Mouse (Mus musculus): ENCODE data around the gene Tubb2a.

Tubb2a gene

GRCm38 (mm10) chr13:34051692-34052091, 26.1 kb downstream of the Tubb2a start:
- no peak for DNase-seq (ENCODE audit: low spot score in 2 of 2)

- DNase-seq (ENCODE audit: low spot score in 2 of 2) = no peak
Observed at GRCm38 (mm10) chr13:34050479-34050878, 27.3 kb downstream of the Tubb2a start.

GRCm38 (mm10) chr13:34047526-34047925, 30.3 kb downstream of the Tubb2a start:
- no peak for DNase-seq (ENCODE audit: low spot score in 2 of 2)

- DNase-seq (ENCODE audit: low spot score in 2 of 2) = peak; percentile 38 to 72
Observed at GRCm38 (mm10) chr13:34046421-34047012, 31.3 kb downstream of the Tubb2a start.

- no peak for DNase-seq (ENCODE audit: low spot score in 2 of 2)
Observed at GRCm38 (mm10) chr13:34045511-34046249, 32.1 kb downstream of the Tubb2a start.

GRCm38 (mm10) chr13:34043716-34044393, 34.0 kb downstream of the Tubb2a start:
- DNase-seq (ENCODE audit: low spot score in 2 of 2) = no peak

GRCm38 (mm10) chr13:34040091-34040490, 37.7 kb downstream of the Tubb2a start:
- no peak for DNase-seq (ENCODE audit: low spot score in 2 of 2)

- DNase-seq (ENCODE audit: low spot score in 2 of 2) = no peak
Observed at GRCm38 (mm10) chr13:34038901-34039341, 38.9 kb downstream of the Tubb2a start.

- DNase-seq (ENCODE audit: low spot score in 2 of 2) = no peak
Observed at GRCm38 (mm10) chr13:34038056-34038432, 39.8 kb downstream of the Tubb2a start.

- DNase-seq (ENCODE audit: low spot score in 2 of 2) = peak; percentile 88 to 91
Observed at GRCm38 (mm10) chr13:34037172-34038055, 40.4 kb downstream of the Tubb2a start, which contains the start of gene Bphl. Bphl (plus strand) TSS chr13:34037597.

- no peak for DNase-seq (ENCODE audit: low spot score in 2 of 2)
Observed at GRCm38 (mm10) chr13:34036726-34037125, 41.1 kb downstream of the Tubb2a start.

GRCm38 (mm10) chr13:34035424-34035823, 42.4 kb downstream of the Tubb2a start:
- no peak for DNase-seq (ENCODE audit: low spot score in 2 of 2)

GRCm38 (mm10) chr13:34032041-34032440, 45.8 kb downstream of the Tubb2a start:
- no peak for DNase-seq (ENCODE audit: low spot score in 2 of 2)
